Mouse (Mus musculus): ENCODE data around the gene Zim1. TPM values are rescaled to one million over a fixed set of nuclear protein-coding genes. Genes with fewer than 3 reads are reported as not detected.

Zim1 gene
- total RNA-seq, 2 experiments from 2014 or later = 112 to 137 TPM

DNA sequence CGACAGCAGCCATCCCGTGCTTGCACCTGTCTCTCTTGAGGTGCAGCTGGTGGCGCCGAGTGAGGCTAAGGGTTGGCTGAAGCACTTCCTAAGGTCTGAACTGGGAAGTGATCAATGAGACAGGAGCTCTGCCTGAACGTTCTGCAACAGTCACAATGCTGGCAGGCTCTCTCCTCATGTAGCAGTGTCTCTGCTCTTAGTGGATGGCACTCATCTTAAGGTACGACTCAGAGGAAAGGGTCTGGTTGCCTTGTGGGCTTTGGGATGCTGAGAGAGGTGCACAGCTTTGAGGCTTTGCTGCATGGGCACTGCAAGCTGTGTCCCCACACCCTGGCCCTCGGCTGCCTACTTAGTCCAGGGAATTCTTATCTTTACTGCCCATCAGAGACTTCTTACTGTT is 45.0 kb downstream of the Zim1 start:
- no peak for DNase-seq

DNA sequence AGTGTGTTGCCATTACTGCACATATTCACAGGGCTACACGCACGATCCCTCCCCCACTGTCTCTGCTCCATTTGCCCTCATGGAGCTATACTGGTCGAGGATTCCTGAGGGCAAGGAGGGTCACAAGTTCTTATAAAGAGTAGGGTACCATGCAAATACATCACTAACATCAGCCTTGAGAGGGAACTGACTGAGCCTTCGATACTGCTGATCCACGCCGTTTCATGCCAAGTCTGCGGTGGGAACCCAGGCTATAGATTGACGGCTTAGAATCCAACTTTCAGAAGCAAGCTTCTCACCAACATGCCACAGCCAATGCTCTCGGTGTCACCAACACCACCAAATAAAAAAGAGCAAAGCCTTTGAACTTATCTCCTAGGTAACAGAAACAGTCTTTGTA is 45.7 kb downstream of the Zim1 start:
- DNase-seq = no peak

DNA sequence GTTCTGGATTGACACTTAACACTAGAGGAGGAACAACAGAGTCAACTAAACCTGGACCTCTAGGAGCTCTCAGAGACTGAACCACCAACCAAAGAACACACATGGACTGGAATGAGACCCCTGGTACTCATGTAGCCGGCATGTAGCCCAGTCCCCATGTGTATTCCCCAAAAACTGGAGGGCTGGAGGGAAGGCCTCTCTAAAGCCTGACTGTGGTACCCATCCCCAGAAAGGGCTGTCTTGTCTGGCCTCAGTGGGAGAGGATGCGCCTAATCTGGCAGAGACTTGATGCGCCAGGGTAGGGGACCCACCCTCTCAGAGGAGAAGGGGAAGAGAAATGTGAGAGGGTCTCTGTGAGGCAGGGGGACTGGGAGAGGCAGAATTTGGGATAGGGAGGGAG is 50.4 kb downstream of the Zim1 start:
- DNase-seq = no peak

DNA sequence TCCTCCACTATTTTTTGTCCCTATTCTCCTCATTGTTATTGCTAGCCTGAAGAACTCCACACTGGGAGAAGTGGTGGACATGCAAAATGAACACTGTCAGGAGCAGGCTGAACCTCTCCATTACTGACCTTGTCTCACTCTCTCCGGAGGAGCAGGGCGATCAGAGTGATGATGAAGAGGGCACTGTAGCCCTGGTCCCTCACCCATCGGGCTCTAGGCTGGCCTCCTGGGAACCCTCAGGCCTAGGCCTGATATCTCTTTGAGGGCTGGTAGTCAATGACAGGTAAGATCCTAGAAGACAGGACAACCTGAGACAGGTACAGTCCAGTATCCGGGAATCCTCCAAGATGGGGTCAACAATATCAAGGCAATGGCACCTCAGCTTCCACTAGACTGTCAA is 58.2 kb downstream of the Zim1 start:
- no peak for DNase-seq

DNA sequence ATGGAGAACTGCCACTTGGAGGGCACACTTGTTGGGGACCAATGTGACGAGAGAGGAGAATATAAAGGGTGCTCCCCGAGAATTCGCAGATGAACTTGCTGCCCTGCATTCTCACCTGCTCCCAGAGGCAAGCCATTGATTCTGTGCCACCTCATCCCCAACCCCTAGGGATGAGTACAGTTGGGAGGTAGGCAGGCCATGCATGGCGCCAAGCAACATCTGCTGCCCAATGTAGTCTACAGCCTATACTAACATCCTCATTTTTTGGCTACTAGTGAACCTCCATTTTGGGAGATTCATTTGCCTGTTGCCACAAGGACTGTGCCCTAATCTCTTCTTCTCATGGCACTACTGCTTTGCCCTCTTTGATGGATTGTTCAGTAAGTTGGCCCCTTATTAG is 59.5 kb downstream of the Zim1 start:
- DNase-seq = no peak

DNA sequence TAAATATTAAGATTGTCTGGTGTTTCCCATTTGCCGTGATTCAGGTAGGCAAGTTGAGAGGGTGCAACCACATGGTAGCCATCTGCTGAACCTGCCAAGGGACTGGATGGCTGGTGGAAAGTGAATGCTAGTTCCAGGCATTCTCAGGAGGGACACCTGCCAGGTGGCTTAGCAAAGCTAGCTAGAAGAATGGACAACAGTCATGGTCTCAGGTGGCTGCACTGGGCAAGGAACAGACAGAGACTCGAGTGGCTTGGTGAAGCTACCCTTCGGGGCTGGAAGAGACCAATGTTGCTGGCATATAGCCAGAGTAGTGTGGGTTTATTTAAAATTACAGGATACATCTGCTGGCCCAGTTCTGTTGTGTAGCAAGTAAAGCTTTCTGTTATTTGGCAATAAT is 60.4 kb downstream of the Zim1 start:
- no peak for DNase-seq

Other genes starting within 250 kb of the Zim1 start
- gene Olfr1336, start 240.3 kb downstream of the Zim1 start, total RNA-seq (2021) = not detected
- gene Olfr1346, start 229.3 kb downstream of the Zim1 start, total RNA-seq (2021) = not detected
- gene Olfr5, start 209.5 kb downstream of the Zim1 start, total RNA-seq (2021) = not detected
- not detected for gene Olfr1347, start 196.7 kb downstream of the Zim1 start, total RNA-seq (2021)
- gene Olfr1348, start 187.7 kb downstream of the Zim1 start, total RNA-seq (2021) = not detected
- gene Olfr1349, start 173.5 kb downstream of the Zim1 start, total RNA-seq (2021) = not detected
- gene Olfr1350, start 131.6 kb downstream of the Zim1 start, total RNA-seq (2021) = not detected
- 100 to 1,000 TPM; 160 to 196 TPM for gene Peg3, start 34.0 kb upstream of the Zim1 start, total RNA-seq (2021)
- 1 to 10 TPM; 5.9 to 6.5 TPM for gene Usp29, start 34.1 kb upstream of the Zim1 start, total RNA-seq (2021)

Measured in gastrocnemius, postnatal 10 days (tissue).